16 mouse cellular contexts compared by ENCODE assay signal in genomic region chr7:16706385-16706784, GRCm38 (mm10). TPM values are rescaled to one million over a fixed set of nuclear protein-coding genes. Genes with fewer than 3 reads are reported as not detected.
A peak's percentile ranks its signal among the peaks of the same experiment; 100 is the strongest.
DNase-seq lines count a peak whose midpoint lies in the region; ATAC-seq and TF ChIP-seq lines count a peak whose summit lies in the region.
"Had no signal": no experiment of that assay in that cellular context is flagged by ENCODE, and none has a peak within 500 bp of the region (broad histone marks: within the 10 kb centered on the region; RNA-seq: fewer than 3 reads in every experiment).

No protein-coding gene starts in this region.

- no peaks in the 10 kb centered on the region for H3K4me1 ChIP-seq in kidney, postnatal 0 days (replicated peaks; ENCODE audit: insufficient read depth, low read length)
- no peaks in the 10 kb centered on the region for H3K4me1 ChIP-seq in midbrain, embryonic 13.5 days (replicated peaks)
- H3K4me1 ChIP-seq: embryonic facial prominence, embryonic 15.5 days; forebrain, embryonic 15.5 days had no signal

- H3K9me3 ChIP-seq in kidney, postnatal 0 days (replicated peaks; ENCODE audit: low read length), result no peaks in the 10 kb centered on the region
- no peaks in the 10 kb centered on the region for H3K9me3 ChIP-seq in midbrain, embryonic 13.5 days
- H3K9me3 ChIP-seq: embryonic facial prominence, embryonic 15.5 days; forebrain, embryonic 15.5 days had no signal

- H3K4me2 ChIP-seq in kidney, postnatal 0 days (ENCODE audit: low read length), result no peak overlapping the region
- H3K4me2 ChIP-seq in midbrain, embryonic 13.5 days (replicated peaks), result no peak overlapping the region
- H3K4me2 ChIP-seq: embryonic facial prominence, embryonic 15.5 days; forebrain, embryonic 15.5 days had no signal

- no peak overlapping the region for H3K4me3 ChIP-seq in kidney, postnatal 0 days (replicated peaks; ENCODE audit: low read depth, low read length)
- H3K4me3 ChIP-seq in midbrain, embryonic 13.5 days (replicated peaks), result no peak overlapping the region
- H3K4me3 ChIP-seq: embryonic facial prominence, embryonic 15.5 days; forebrain, embryonic 15.5 days had no signal

- TF ChIP-seq CTCF in kidney, postnatal 0 days (IDR thresholded peaks at IDR 0.05; ENCODE audit: low read depth), result no peak

- WGBS in kidney, postnatal 0 days, result 34% methylated on average over 9 of the region's 9 CpGs
- WGBS in midbrain, embryonic 13.5 days, result 75% methylated on average over 9 of the region's 9 CpGs

- intact Hi-C loops in left cerebral cortex, postnatal 36 days (cut with DNase I), result no loop called here

- H3K27me3 ChIP-seq in kidney, postnatal 0 days (ENCODE audit: insufficient read depth, low read length), result no peaks in the 10 kb centered on the region
- H3K27me3 ChIP-seq in midbrain, embryonic 13.5 days, result no peaks in the 10 kb centered on the region
- H3K27me3 ChIP-seq: embryonic facial prominence, embryonic 15.5 days; forebrain, embryonic 15.5 days had no signal

- DNase-seq in kidney, postnatal 0 days (ENCODE audit: low spot score), result peak; percentile 5
- no peak for DNase-seq in kidney, postnatal 14 days
- peak; percentile 87 for DNase-seq in brain, adult 2 months (ENCODE audit: low read depth, low spot score)
- DNase-seq in frontal cortex, adult 2 months (ENCODE audit: extremely low spot score in 1 of 2, low spot score in 1 of 2), result peak; percentile 70 to 77
- DNase-seq in left cerebral cortex, postnatal 36 days (ENCODE audit: low spot score in 2 of 2), result peak; percentile 54 to 62
- DNase-seq in cerebellum, postnatal 4 days (ENCODE audit: low spot score in 2 of 2), result no peak
- no peak for DNase-seq in retina, embryonic 14.5 days (ENCODE audit: low spot score)
- DNase-seq: cerebellum, postnatal 25 days; kidney, adult 9 months had no signal

- H3K27ac ChIP-seq in kidney, postnatal 0 days, result no peak overlapping the region
- no peak overlapping the region for H3K27ac ChIP-seq in midbrain, embryonic 13.5 days
- H3K27ac ChIP-seq: embryonic facial prominence, embryonic 15.5 days; forebrain, embryonic 15.5 days had no signal

- no peaks in the 10 kb centered on the region for H3K36me3 ChIP-seq in kidney, postnatal 0 days (ENCODE audit: insufficient read depth, low read length)
- no peaks in the 10 kb centered on the region for H3K36me3 ChIP-seq in midbrain, embryonic 13.5 days
- H3K36me3 ChIP-seq: embryonic facial prominence, embryonic 15.5 days; forebrain, embryonic 15.5 days had no signal

- no peak overlapping the region for H3K9ac ChIP-seq in kidney, postnatal 0 days (ENCODE audit: low read depth, low read length)
- no peak overlapping the region; the same call in 1 of the 2 replicates for H3K9ac ChIP-seq in midbrain, embryonic 13.5 days (replicated peaks)
- H3K9ac ChIP-seq: embryonic facial prominence, embryonic 15.5 days; forebrain, embryonic 15.5 days had no signal

- no peak for ATAC-seq in kidney, postnatal 0 days (replicated peaks; ENCODE audit: low FRiP score, low read depth)
- ATAC-seq in midbrain, embryonic 13.5 days, result no peak
- ATAC-seq: forebrain, embryonic 15.5 days; Patski had no signal

RNA-seq across cellular contexts. Expression of gene Ceacam9, which starts 15.3 kb away (rescaled TPM):
- not detected in 2 replicates for polyA plus RNA-seq in kidney, postnatal 0 days (2015; fragmentation: Nextera tagmentation; extraction: Ambion mirVana)
- polyA plus RNA-seq in frontal cortex, adult 2 months (2012; rRNA removed), result 0.24 and 0.55 TPM in 2 replicates
- under 1 TPM in 1 of 2 experiments, not detected in 1; 0.22 TPM for total RNA-seq in left cerebral cortex, postnatal 36 days (2021)
- 0.14 TPM in 1 of 2 replicates, not detected in the other for polyA plus RNA-seq in midbrain, embryonic 13.5 days (2015; fragmentation: Nextera tagmentation; extraction: Ambion mirVana)
- total RNA-seq: gastrocnemius, postnatal 4 days; layer of hippocampus, postnatal 36 days had no signal
- polyA plus RNA-seq: embryonic facial prominence, embryonic 15.5 days; liver, embryonic 16.5 days; Patski had no signal

RNA-seq across cellular contexts. Expression of gene Ceacam15, which starts 30.9 kb away (rescaled TPM):
- polyA plus RNA-seq in kidney, postnatal 0 days (2015; fragmentation: Nextera tagmentation; extraction: Ambion mirVana), result not detected in 2 replicates
- 0.17 and 0.24 TPM in 2 replicates for polyA plus RNA-seq in frontal cortex, adult 2 months (2012; rRNA removed)
- not detected for total RNA-seq in left cerebral cortex, postnatal 36 days (2021)
- not detected in 2 replicates for polyA plus RNA-seq in midbrain, embryonic 13.5 days (2015; fragmentation: Nextera tagmentation; extraction: Ambion mirVana)
- total RNA-seq: gastrocnemius, postnatal 4 days; layer of hippocampus, postnatal 36 days had no signal
- polyA plus RNA-seq: embryonic facial prominence, embryonic 15.5 days; forebrain, embryonic 15.5 days; liver, embryonic 16.5 days; Patski had no signal

RNA-seq across cellular contexts. Expression of gene Ap2s1, which starts 31.8 kb away (rescaled TPM):
- polyA plus RNA-seq in kidney, postnatal 0 days (2015; fragmentation: Nextera tagmentation; extraction: Ambion mirVana), result 262 and 263 TPM in 2 replicates
- polyA plus RNA-seq in frontal cortex, adult 2 months (2012; rRNA removed), result 537 and 586 TPM in 2 replicates
- total RNA-seq in left cerebral cortex, postnatal 36 days (2021), result 100 to 1,000 TPM; 264 to 316 TPM
- polyA plus RNA-seq in midbrain, embryonic 13.5 days (2015; fragmentation: Nextera tagmentation; extraction: Ambion mirVana), result 360 and 361 TPM in 2 replicates

Comparison
In these comparisons a context has a peak if more than half of its experiments do, and no peak if none do; other contexts are left out.
1. DNase-seq: peak in kidney, postnatal 0 days (single experiment), brain, adult 2 months (single experiment), frontal cortex, adult 2 months (2 of 2) and left cerebral cortex, postnatal 36 days (2 of 2); none in kidney, postnatal 14 days (single experiment), cerebellum, postnatal 4 days (0 of 2) and retina, embryonic 14.5 days (single experiment).